Mouse (Mus musculus) embryonic fibroblast, embryonic 13.5 days (primary cell): Measurements from ENCODE around the gene Naa11.

Experiments used
- CTCF ChIP-seq: IDR thresholded peaks from 2 replicates; pipeline ENCODE4 v1.5.1; 2011; ENCODE audit warnings: mild to moderate bottlenecking, control low read depth, low read length, moderate library complexity, borderline replicate concordance; ENCODE audit not compliant: insufficient read depth
- POLR2A ChIP-seq: IDR thresholded peaks from 2 replicates; pipeline ENCODE4 v1.6.1; 2011; ENCODE audit warnings: low read depth, mild to moderate bottlenecking, control low read depth, low read length, moderate library complexity

DNA sequence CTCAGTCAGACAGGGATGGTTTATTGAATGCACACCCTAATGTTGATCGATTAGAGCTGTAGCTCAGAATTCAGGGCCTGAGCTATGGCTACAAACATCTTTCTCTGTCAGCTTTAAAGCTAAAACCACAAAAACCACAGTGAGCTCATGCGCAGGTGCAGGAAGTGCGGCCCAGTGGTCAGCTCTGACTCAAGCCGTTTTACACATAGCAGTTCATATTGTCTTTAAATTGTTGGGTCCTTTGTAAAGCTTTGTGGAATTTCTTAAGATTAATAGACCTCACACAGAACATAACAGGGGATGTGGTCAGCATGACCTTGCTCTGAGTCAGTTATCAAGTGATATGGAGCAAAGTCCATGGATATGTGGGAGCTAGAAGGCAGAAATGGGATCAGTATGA is 5.4 kb upstream of the Naa11 start:
- TF ChIP-seq POLR2A (no peak), CTCF (no peak)
